Mouse (Mus musculus): Measurements from ENCODE around the gene 1700029P11Rik. TPM values are rescaled to one million over a fixed set of nuclear protein-coding genes. Genes with fewer than 3 reads are reported as not detected.

Gene 1700029P11Rik
- polyA plus RNA-seq, 1 experiment from 2014 or later = not detected

- no peak for ATAC-seq (ENCODE audit: insufficient number of reproducible peaks, insufficient read depth, low FRiP score, low TSS enrichment, low read depth)
- H3K4me1 ChIP-seq = no peaks in the 10 kb centered on the region
- H3K36me3 ChIP-seq = no peaks in the 10 kb centered on the region
- H3K4me3 ChIP-seq = no peak overlapping the region
- no peaks in the 10 kb centered on the region for H3K27me3 ChIP-seq
- no peak overlapping the region for H3K9ac ChIP-seq
- no peaks in the 10 kb centered on the region for H3K9me3 ChIP-seq
- H3K4me2 ChIP-seq = no peak overlapping the region
- H3K27ac ChIP-seq = no peak overlapping the region
- 40% methylated on average over 1 of the region's 1 CpGs for WGBS
These were observed 1.8 kb downstream of the 1700029P11Rik start for GRCm38 (mm10) chr15:81982173-81982572.

GRCm38 (mm10) chr15:81985267-81986161, 5.2 kb downstream of the 1700029P11Rik start:
- H3K27me3 ChIP-seq = no peaks in the 10 kb centered on the region
- WGBS = 57% methylated on average over 2 of the region's 2 CpGs
- no peak overlapping the region for H3K4me3 ChIP-seq
- no peak overlapping the region for H3K27ac ChIP-seq
- H3K4me1 ChIP-seq = no peaks in the 10 kb centered on the region
- H3K36me3 ChIP-seq = no peaks in the 10 kb centered on the region
- H3K4me2 ChIP-seq = no peak overlapping the region
- no peak overlapping the region for H3K9ac ChIP-seq
- ATAC-seq (ENCODE audit: insufficient number of reproducible peaks, insufficient read depth, low FRiP score, low TSS enrichment, low read depth) = no peak
- H3K9me3 ChIP-seq = no peaks in the 10 kb centered on the region

DNA sequence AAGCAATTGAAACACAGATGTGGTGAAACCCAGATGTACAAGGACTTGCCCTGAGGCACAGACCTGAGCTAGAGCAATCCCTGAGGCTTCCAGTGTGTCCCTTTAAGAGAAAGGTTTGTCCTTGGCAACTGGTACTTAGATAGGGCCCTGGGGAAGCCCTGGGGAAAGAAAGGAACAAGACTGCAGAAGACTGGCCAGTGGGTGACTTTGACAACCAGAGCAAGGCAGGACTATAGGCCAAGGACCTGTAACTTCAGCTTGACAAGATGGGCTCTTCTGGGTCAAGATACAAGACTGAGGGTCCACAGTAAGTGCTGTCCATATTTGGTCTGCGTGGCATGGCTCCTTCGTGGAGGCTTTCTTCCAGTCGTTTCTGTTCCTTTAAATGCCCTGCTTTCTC, 7.3 kb downstream of the 1700029P11Rik start, which contains the start of gene Xrcc6:
Gene Xrcc6 (plus strand): TSS at position 190 of the 400 bp plus-strand sequence.
- H3K9me3 ChIP-seq = no peaks in the 10 kb centered on the region
- no peaks in the 10 kb centered on the region for H3K27me3 ChIP-seq
- WGBS = 72% methylated on average over 3 of the region's 3 CpGs
- H3K9ac ChIP-seq = no peak within 1 kb of the TSS
- no peak within 1 kb of the TSS for H3K27ac ChIP-seq
- ATAC-seq (ENCODE audit: insufficient number of reproducible peaks, insufficient read depth, low FRiP score, low TSS enrichment, low read depth) = no peak
- H3K4me2 ChIP-seq = no peak within 1 kb of the TSS
- H3K4me3 ChIP-seq = no peak within 1 kb of the TSS
- H3K36me3 ChIP-seq = 0 out of 2 replicates have a peak, but pooled peaks cover 1% of the 10 kb centered on the region
- H3K4me1 ChIP-seq = no peaks in the 10 kb centered on the region

DNA sequence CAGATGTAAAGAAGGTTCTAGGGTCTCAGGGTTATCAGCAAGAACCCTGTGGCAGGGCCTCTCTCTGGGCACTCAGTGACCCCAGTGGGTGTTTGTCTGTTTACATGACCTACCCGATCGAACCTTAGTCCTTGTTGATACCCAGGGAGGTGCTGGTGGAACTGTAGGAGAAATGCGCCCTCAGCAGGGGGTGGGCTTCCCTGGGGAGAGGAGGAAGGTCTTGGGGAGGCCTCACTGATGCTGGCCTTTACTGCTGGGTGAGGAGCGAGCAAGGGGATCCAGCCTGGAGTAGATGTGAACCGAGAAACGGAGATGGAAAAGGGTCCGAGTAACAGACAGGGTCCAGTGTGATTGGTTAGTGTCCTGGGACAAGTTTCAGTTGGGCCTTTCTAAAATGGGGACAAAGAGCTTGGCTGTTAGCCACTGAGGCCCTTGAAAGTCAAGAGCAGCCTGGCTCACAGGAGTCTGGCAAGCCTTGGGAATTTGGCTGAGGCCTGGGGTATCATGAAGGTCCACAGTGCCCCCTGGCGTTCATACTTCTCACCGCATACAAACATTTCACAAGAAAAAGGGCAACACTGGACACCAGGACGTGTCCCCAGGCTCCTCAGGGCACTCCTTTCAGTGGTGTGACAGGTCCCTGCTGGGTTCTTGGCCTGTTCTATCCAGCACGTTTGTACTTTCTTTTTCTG, 9.2 kb downstream of the 1700029P11Rik start:
- 47% methylated on average over 11 of the region's 11 CpGs for WGBS

DNA sequence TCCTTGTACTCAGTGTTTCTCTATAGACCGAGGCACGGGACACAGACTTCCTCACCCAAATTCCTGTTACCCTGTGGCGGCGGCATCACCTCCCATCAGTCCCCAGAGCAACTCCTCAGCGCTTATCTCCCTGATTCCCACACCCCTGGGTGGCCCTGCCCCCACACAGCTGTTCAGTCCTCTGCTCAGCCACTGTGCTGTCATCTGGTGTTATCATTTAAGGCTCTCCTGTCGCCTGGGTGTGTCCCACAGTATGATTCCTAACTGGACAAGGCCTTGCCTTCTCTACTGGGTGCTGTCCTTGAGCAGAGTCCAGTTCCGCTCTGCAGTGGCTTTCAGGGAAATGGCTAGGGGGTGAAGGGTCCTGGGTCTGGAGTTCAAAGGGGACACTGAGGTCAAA, 10.2 kb downstream of the 1700029P11Rik start:
- 42% methylated on average over 7 of the region's 7 CpGs for WGBS
- ATAC-seq (ENCODE audit: insufficient number of reproducible peaks, insufficient read depth, low FRiP score, low TSS enrichment, low read depth) = no peak
- Histone ChIP-seq H3K4me3 (no peak overlapping the region), H3K36me3 (peaks cover 30% of the 10 kb centered on the region), H3K9ac (no peak overlapping the region; the same call in 1 of the 2 replicates), H3K4me2 (no peak overlapping the region), H3K27me3 (no peaks in the 10 kb centered on the region), H3K9me3 (no peaks in the 10 kb centered on the region), H3K4me1 (no peaks in the 10 kb centered on the region), H3K27ac (no peak overlapping the region)

More for the DNA sequence above, 9.2 kb downstream of the 1700029P11Rik start:
- H3K27ac ChIP-seq = no peak overlapping the region
- H3K27me3 ChIP-seq = no peaks in the 10 kb centered on the region
- no peak overlapping the region for H3K9ac ChIP-seq
- peaks cover 20% of the 10 kb centered on the region for H3K36me3 ChIP-seq
- no peaks in the 10 kb centered on the region for H3K4me1 ChIP-seq
- no peaks in the 10 kb centered on the region for H3K9me3 ChIP-seq
- no peak overlapping the region for H3K4me3 ChIP-seq
- ATAC-seq (ENCODE audit: insufficient number of reproducible peaks, insufficient read depth, low FRiP score, low TSS enrichment, low read depth) = no peak
- no peak overlapping the region for H3K4me2 ChIP-seq

GRCm38 (mm10) chr15:81993992-81994391, 13.7 kb downstream of the 1700029P11Rik start:
- ATAC-seq (ENCODE audit: insufficient number of reproducible peaks, insufficient read depth, low FRiP score, low TSS enrichment, low read depth) = no peak
- H3K36me3 ChIP-seq = peaks cover 63% of the 10 kb centered on the region
- WGBS = 84% methylated on average over 6 of the region's 6 CpGs
- no peak overlapping the region for H3K4me3 ChIP-seq
- H3K27me3 ChIP-seq = no peaks in the 10 kb centered on the region
- H3K4me2 ChIP-seq = no peak overlapping the region
- no peaks in the 10 kb centered on the region for H3K4me1 ChIP-seq
- no peaks in the 10 kb centered on the region for H3K9me3 ChIP-seq
- H3K9ac ChIP-seq = no peak overlapping the region
- no peak overlapping the region for H3K27ac ChIP-seq

DNA sequence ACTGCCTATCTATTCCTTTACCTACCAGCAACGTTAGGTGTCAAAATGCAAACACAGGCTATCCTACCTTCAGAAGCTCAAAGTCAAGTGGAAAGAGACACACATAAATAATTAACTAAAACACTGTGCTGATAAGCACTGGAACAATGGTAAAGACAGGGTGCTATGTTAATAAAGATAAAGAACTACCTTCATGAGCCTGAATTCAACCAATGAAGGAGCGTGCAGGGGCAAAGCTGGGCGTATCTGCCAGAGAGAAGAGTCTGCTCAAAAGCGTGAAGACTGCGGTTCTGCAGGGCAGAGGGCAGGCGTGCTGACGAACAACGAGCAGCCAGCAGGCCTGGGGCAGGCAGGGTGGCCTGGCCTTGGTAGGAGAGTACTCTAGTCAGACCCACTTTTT, 23.9 kb downstream of the 1700029P11Rik start:
- WGBS = 91% methylated on average over 8 of the region's 8 CpGs
- Histone ChIP-seq H3K4me3 (no peak overlapping the region), H3K4me2 (no peak overlapping the region), H3K27me3 (no peaks in the 10 kb centered on the region), H3K9me3 (no peaks in the 10 kb centered on the region), H3K4me1 (no peaks in the 10 kb centered on the region), H3K9ac (no peak overlapping the region), H3K27ac (no peak overlapping the region), H3K36me3 (peaks cover 45% of the 10 kb centered on the region)
- ATAC-seq (ENCODE audit: insufficient number of reproducible peaks, insufficient read depth, low FRiP score, low TSS enrichment, low read depth) = no peak

DNA sequence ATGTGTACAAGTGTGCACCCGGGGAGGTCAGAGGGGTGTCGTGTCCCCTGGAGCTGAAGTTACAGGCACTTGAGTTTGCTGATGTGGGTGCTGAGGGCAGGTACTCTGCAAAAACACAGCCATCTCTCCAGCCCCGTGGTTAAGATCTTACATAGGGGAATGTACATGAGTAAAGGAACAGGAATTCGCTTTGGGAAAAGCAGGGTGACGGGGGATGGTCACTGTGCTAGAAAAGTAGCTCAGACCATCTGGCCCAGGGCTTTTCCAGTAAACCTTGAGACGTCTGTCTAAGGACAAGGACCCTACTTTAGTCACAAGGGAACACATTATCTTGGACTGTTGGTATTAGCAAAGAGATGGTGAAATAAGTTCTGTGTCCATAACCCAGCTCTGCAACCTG, 31.6 kb downstream of the 1700029P11Rik start:
- H3K27ac ChIP-seq = no peak overlapping the region
- H3K36me3 ChIP-seq = no peaks in the 10 kb centered on the region
- no peak overlapping the region for H3K4me3 ChIP-seq
- no peak overlapping the region for H3K4me2 ChIP-seq
- peaks cover 15% of the 10 kb centered on the region for H3K4me1 ChIP-seq
- no peaks in the 10 kb centered on the region for H3K27me3 ChIP-seq
- 82% methylated on average over 6 of the region's 6 CpGs for WGBS
- H3K9me3 ChIP-seq = no peaks in the 10 kb centered on the region
- H3K9ac ChIP-seq = no peak overlapping the region
- no peak for ATAC-seq (ENCODE audit: insufficient number of reproducible peaks, insufficient read depth, low FRiP score, low TSS enrichment, low read depth)

- H3K9me3 ChIP-seq = no peaks in the 10 kb centered on the region
- WGBS = 16% methylated on average over 9 of the region's 9 CpGs
- H3K4me3 ChIP-seq = peak overlapping the region; percentile 97
- peaks cover 15% of the 10 kb centered on the region for H3K4me1 ChIP-seq
- H3K4me2 ChIP-seq = peak overlapping the region; percentile 93
- H3K27ac ChIP-seq = no peak overlapping the region
- peaks cover 11% of the 10 kb centered on the region for H3K36me3 ChIP-seq
- no peaks in the 10 kb centered on the region for H3K27me3 ChIP-seq
- peak overlapping the region; percentile 91 for H3K9ac ChIP-seq
- no peak for ATAC-seq (ENCODE audit: insufficient number of reproducible peaks, insufficient read depth, low FRiP score, low TSS enrichment, low read depth)
These were observed 34.5 kb downstream of the 1700029P11Rik start for GRCm38 (mm10) chr15:82014745-82015391.

GRCm38 (mm10) chr15:82015392-82016100, 35.2 kb downstream of the 1700029P11Rik start:
- under 1% methylated on average over 38 of the region's 39 CpGs for WGBS
- peaks cover 15% of the 10 kb centered on the region for H3K4me1 ChIP-seq
- no peak for ATAC-seq (ENCODE audit: insufficient number of reproducible peaks, insufficient read depth, low FRiP score, low TSS enrichment, low read depth)
- peak overlapping the region; percentile 91 for H3K9ac ChIP-seq
- H3K27me3 ChIP-seq = no peaks in the 10 kb centered on the region
- peak overlapping the region; percentile 93 for H3K4me2 ChIP-seq
- H3K4me3 ChIP-seq = peak overlapping the region; percentile 97
- peaks cover 16% of the 10 kb centered on the region for H3K36me3 ChIP-seq
- H3K27ac ChIP-seq = peak overlapping the region; percentile 75
- H3K9me3 ChIP-seq = no peaks in the 10 kb centered on the region
